Comparison of ENCODE assay signal across 9 mouse cellular contexts in the genomic region with DNA sequence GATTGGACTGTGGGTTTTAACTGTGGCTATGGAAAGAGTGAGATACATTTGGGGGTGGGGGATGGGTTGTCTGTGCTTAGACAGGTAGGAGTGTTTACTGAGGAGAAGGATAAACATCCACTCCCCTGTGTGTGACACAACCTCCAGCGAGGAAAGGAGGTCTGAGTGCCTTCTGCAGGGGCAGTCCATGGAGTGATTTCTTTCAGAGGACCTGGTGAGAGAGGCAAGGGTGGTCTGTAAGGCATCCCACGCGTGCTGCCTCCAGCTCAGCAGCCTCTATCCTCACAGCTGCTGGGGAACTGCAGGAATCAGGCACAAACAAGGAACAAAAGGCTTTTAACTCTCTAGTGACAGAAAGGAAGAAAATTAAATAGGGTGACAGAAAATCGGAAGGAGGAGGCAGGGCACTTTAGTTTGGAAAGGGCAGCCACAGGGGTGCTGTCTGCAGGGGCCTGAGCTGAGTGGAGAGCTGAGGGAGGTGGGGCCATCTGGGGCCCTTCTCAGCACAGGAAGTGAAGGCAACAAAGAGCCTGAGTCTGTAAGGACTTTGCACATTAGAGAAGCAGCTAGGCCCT. TPM values are rescaled to one million over a fixed set of nuclear protein-coding genes. Genes with fewer than 3 reads are reported as not detected.
DNase-seq lines count a peak whose midpoint lies in the region; ATAC-seq lines count a peak whose summit lies in the region.
"Had no signal": no experiment of that assay in that cellular context is flagged by ENCODE, and none has a peak within 500 bp of the region (broad histone marks: within the 10 kb centered on the region; RNA-seq: fewer than 3 reads in every experiment).

No protein-coding gene starts in this region.

- peak; percentile 50 for DNase-seq in CD4-positive, CD25-positive, alpha-beta regulatory T cell, adult 2 months (ENCODE audit: low read depth, low spot score)
- DNase-seq in ZHBTc4 (ENCODE audit: low read depth, low spot score) = peak; percentile 24
- DNase-seq in neural tube, embryonic 10.5 days (ENCODE audit: extremely low spot score, low spot score) = peak; percentile 51
- no peak for DNase-seq in gastrocnemius, postnatal 25 days
- DNase-seq in right cerebral cortex, postnatal 10 days (ENCODE audit: low spot score in 2 of 2) = no peak
- no peak for DNase-seq in ovary, postnatal 36 days (ENCODE audit: low spot score)
- DNase-seq: kidney, postnatal 14 days; right cerebral cortex, postnatal 14 days had no signal

- H3K27me3 ChIP-seq in hindbrain, embryonic 15.5 days = no peaks in the 10 kb centered on the region

- peaks cover 10% of the 10 kb centered on the region for H3K4me1 ChIP-seq in hindbrain, embryonic 15.5 days (replicated peaks)

- no peak overlapping the region for H3K4me3 ChIP-seq in hindbrain, embryonic 15.5 days

- no peaks in the 10 kb centered on the region for H3K36me3 ChIP-seq in hindbrain, embryonic 15.5 days

- peak; percentile 48; the same call in 1 of the 2 replicates for ATAC-seq in hindbrain, embryonic 15.5 days (ENCODE audit: low FRiP score, low read depth)

- no peak overlapping the region for H3K4me2 ChIP-seq in hindbrain, embryonic 15.5 days

- H3K9me3 ChIP-seq in hindbrain, embryonic 15.5 days = no peaks in the 10 kb centered on the region

- H3K9ac ChIP-seq in hindbrain, embryonic 15.5 days = no peak overlapping the region

- 3% methylated on average over 4 of the region's 4 CpGs for WGBS in hindbrain, embryonic 15.5 days

- no peak overlapping the region for H3K27ac ChIP-seq in hindbrain, embryonic 15.5 days (replicated peaks)

RNA-seq across cellular contexts. Expression of gene Lrmp, which starts 0.7 kb away (rescaled TPM):
- 0.75 and 1.2 TPM in 2 replicates for polyA plus RNA-seq in hindbrain, embryonic 15.5 days (2015; fragmentation: Nextera tagmentation; extraction: Ambion mirVana)
- total RNA-seq in gastrocnemius, postnatal 25 days (2021) = 1 to 10 TPM; 1.0 to 1.2 TPM

RNA-seq across cellular contexts. Expression of gene Bcat1, which starts 40.2 kb away (rescaled TPM):
- 95.7 and 101 TPM in 2 replicates for polyA plus RNA-seq in hindbrain, embryonic 15.5 days (2015; fragmentation: Nextera tagmentation; extraction: Ambion mirVana)
- total RNA-seq in gastrocnemius, postnatal 25 days (2021) = 1 to 10 TPM; 3.4 to 3.7 TPM

Comparison
In these comparisons a context has a peak if more than half of its experiments do, and no peak if none do; other contexts are left out.
1. DNase-seq: peak in CD4-positive, CD25-positive, alpha-beta regulatory T cell, adult 2 months (single experiment), ZHBTc4 (single experiment) and neural tube, embryonic 10.5 days (single experiment); none in gastrocnemius, postnatal 25 days (single experiment), right cerebral cortex, postnatal 10 days (0 of 2) and ovary, postnatal 36 days (single experiment).